In genomic region chr2:26594022-26594346, GRCm38 (mm10) we compare ENCODE assay signal across 10 mouse cellular contexts. TPM values are rescaled to one million over a fixed set of nuclear protein-coding genes. Genes with fewer than 3 reads are reported as not detected.
DNase-seq lines count a peak whose midpoint lies in the region; ATAC-seq and TF ChIP-seq lines count a peak whose summit lies in the region.
"Had no signal": no experiment of that assay in that cellular context is flagged by ENCODE, and none has a peak within 500 bp of the region (broad histone marks: within the 10 kb centered on the region; RNA-seq: fewer than 3 reads in every experiment).

No protein-coding gene starts in this region.

- H3K9ac ChIP-seq in hindbrain, postnatal 0 days (replicated peaks; ENCODE audit: low read length) = no peak overlapping the region
- H3K9ac ChIP-seq in hindbrain, embryonic 11.5 days (ENCODE audit: low read depth, low read length) = no peak overlapping the region
- no peak overlapping the region for H3K9ac ChIP-seq in ES-E14 (ENCODE audit: insufficient read depth, low read depth, low read length, poor library complexity, severe bottlenecking)
- H3K9ac ChIP-seq: embryonic facial prominence, embryonic 12.5 days had no signal

- DNase-seq in hindbrain, postnatal 0 days (ENCODE audit: low spot score) = peak; percentile 27
- DNase-seq in hindbrain, embryonic 11.5 days (ENCODE audit: low spot score) = no peak
- DNase-seq in ES-E14 (ENCODE audit: low read depth, low spot score) = peak; percentile 91
- DNase-seq in embryo, embryonic 10.5 days (ENCODE audit: low spot score) = peak; percentile 65
- peak; percentile 78 to 83 for DNase-seq in kidney, adult 8-10 months
- DNase-seq in lung, postnatal 25 days (ENCODE audit: low spot score) = peak; percentile 84
- peak; percentile 56 to 64 for DNase-seq in thymus, postnatal 36 days
- no peak for DNase-seq in cerebellum, adult 11 months

- ATAC-seq in hindbrain, postnatal 0 days = no peak
- ATAC-seq in hindbrain, embryonic 11.5 days (ENCODE audit: low FRiP score) = no peak

- 67% methylated on average over 9 of the region's 9 CpGs for WGBS in hindbrain, postnatal 0 days
- WGBS in hindbrain, embryonic 11.5 days = 72% methylated on average over 9 of the region's 9 CpGs

- no peaks in the 10 kb centered on the region for H3K27me3 ChIP-seq in hindbrain, postnatal 0 days (ENCODE audit: insufficient read depth, low read length)
- H3K27me3 ChIP-seq in hindbrain, embryonic 11.5 days (ENCODE audit: control insufficient read depth, insufficient read depth, low read length) = no peaks in the 10 kb centered on the region; the same call in 1 of the 2 replicates
- H3K27me3 ChIP-seq: embryonic facial prominence, embryonic 12.5 days had no signal

- no peak overlapping the region for H3K4me2 ChIP-seq in hindbrain, postnatal 0 days (ENCODE audit: low read depth, low read length)
- H3K4me2 ChIP-seq in hindbrain, embryonic 11.5 days (replicated peaks; ENCODE audit: low read depth, low read length) = no peak overlapping the region
- H3K4me2 ChIP-seq: embryonic facial prominence, embryonic 12.5 days had no signal

- no peak overlapping the region for H3K27ac ChIP-seq in hindbrain, postnatal 0 days
- no peak overlapping the region for H3K27ac ChIP-seq in hindbrain, embryonic 11.5 days (ENCODE audit: low read depth, low read length)
- no peak overlapping the region for H3K27ac ChIP-seq in ES-E14 (ENCODE audit: insufficient read depth, low read depth, low read length, poor library complexity, severe bottlenecking)
- H3K27ac ChIP-seq: embryonic facial prominence, embryonic 12.5 days; macrophage had no signal

- peak; percentile 40 for TF ChIP-seq CTCF in hindbrain, postnatal 0 days (IDR thresholded peaks at IDR 0.05; ENCODE audit: low read depth)

- no peaks in the 10 kb centered on the region for H3K4me1 ChIP-seq in hindbrain, postnatal 0 days (ENCODE audit: insufficient read depth, low read length)
- H3K4me1 ChIP-seq in hindbrain, embryonic 11.5 days (replicated peaks; ENCODE audit: control insufficient read depth, insufficient read depth, low read length) = no peaks in the 10 kb centered on the region
- H3K4me1 ChIP-seq in ES-E14 (ENCODE audit: control insufficient read depth in 2 of 2, insufficient read depth in 2 of 2, low read length in 2 of 2, poor library complexity in 1 of 2) = peaks cover 0 to 7% of the 10 kb centered on the region in 2 experiments; a peak in 1 of 4 replicates
- H3K4me1 ChIP-seq: embryonic facial prominence, embryonic 12.5 days had no signal

- in situ Hi-C loops in ES-E14 (cut with MboI; ENCODE audit: low sequenced_read_pairs in 2 of 2, unreplicated experiment in 2 of 2) = no loop called here

- H3K4me3 ChIP-seq in hindbrain, postnatal 0 days (ENCODE audit: low read length) = no peak overlapping the region
- H3K4me3 ChIP-seq in hindbrain, embryonic 11.5 days (ENCODE audit: low read depth, low read length) = no peak overlapping the region
- H3K4me3 ChIP-seq in ES-E14 (ENCODE audit: insufficient read depth in 1 of 2, low read depth in 1 of 2, low read length in 2 of 2, poor library complexity in 1 of 2, severe bottlenecking in 1 of 2) = no peak overlapping the region
- H3K4me3 ChIP-seq: embryonic facial prominence, embryonic 12.5 days had no signal

- no peaks in the 10 kb centered on the region for H3K9me3 ChIP-seq in hindbrain, postnatal 0 days (ENCODE audit: low read length)
- no peaks in the 10 kb centered on the region for H3K9me3 ChIP-seq in hindbrain, embryonic 11.5 days (ENCODE audit: control insufficient read depth, low read length)
- no peaks in the 10 kb centered on the region for H3K9me3 ChIP-seq in ES-E14 (ENCODE audit: control insufficient read depth, insufficient read depth, low read depth, low read length)
- H3K9me3 ChIP-seq: embryonic facial prominence, embryonic 12.5 days had no signal

- no peaks in the 10 kb centered on the region for H3K36me3 ChIP-seq in hindbrain, postnatal 0 days (ENCODE audit: insufficient read depth, low read length)
- no peaks in the 10 kb centered on the region for H3K36me3 ChIP-seq in hindbrain, embryonic 11.5 days (ENCODE audit: control insufficient read depth, insufficient read depth, low read length)
- H3K36me3 ChIP-seq in ES-E14 (ENCODE audit: control insufficient read depth, insufficient read depth, low read length, poor library complexity, severe bottlenecking) = peaks cover 37% of the 10 kb centered on the region

TF ChIP-seq in ES-E14, 5 proteins besides CTCF, POLR2A, EP300 and RAD21:
- TF ChIP-seq ZC3H11A (IDR thresholded peaks at IDR 0.05; ENCODE audit: borderline replicate concordance, low read depth, low read length) (peak; percentile 29; the same call in 1 of the 2 replicates), MAFK (IDR thresholded peaks at IDR 0.05; ENCODE audit: insufficient read depth, low read depth, low read length) (no peak)

RNA-seq across cellular contexts. Expression of gene Gm20532, which starts 7.5 kb away (rescaled TPM):
- total RNA-seq in hindbrain, postnatal 0 days (2014; rRNA removed) = not detected in 2 replicates
- polyA plus RNA-seq in hindbrain, postnatal 0 days (2015; fragmentation: Nextera tagmentation; extraction: Ambion mirVana) = not detected in 2 replicates
- not detected in 2 replicates for polyA plus RNA-seq in hindbrain, embryonic 11.5 days (2014; fragmentation: Nextera tagmentation; extraction: Ambion mirVana)
- total RNA-seq in ES-E14 (2012; rRNA removed) = not detected in 2 replicates
- polyA plus RNA-seq: embryonic facial prominence, embryonic 12.5 days had no signal

RNA-seq across cellular contexts. Expression of gene Agpat2, which starts 10.2 kb away (rescaled TPM):
- total RNA-seq in hindbrain, postnatal 0 days (2014; rRNA removed) = 12.2 and 13.9 TPM in 2 replicates
- polyA plus RNA-seq in hindbrain, postnatal 0 days (2015; fragmentation: Nextera tagmentation; extraction: Ambion mirVana) = 6.2 and 8.2 TPM in 2 replicates
- 7.3 and 7.5 TPM in 2 replicates for polyA plus RNA-seq in hindbrain, embryonic 11.5 days (2014; fragmentation: Nextera tagmentation; extraction: Ambion mirVana)
- 60.4 and 88.2 TPM in 2 replicates for total RNA-seq in ES-E14 (2012; rRNA removed)

RNA-seq across cellular contexts. Expression of gene Egfl7, which starts 14.2 kb away (rescaled TPM):
- 70.4 and 79.5 TPM in 2 replicates for total RNA-seq in hindbrain, postnatal 0 days (2014; rRNA removed)
- polyA plus RNA-seq in hindbrain, postnatal 0 days (2015; fragmentation: Nextera tagmentation; extraction: Ambion mirVana) = 74.8 and 76.5 TPM in 2 replicates
- polyA plus RNA-seq in hindbrain, embryonic 11.5 days (2014; fragmentation: Nextera tagmentation; extraction: Ambion mirVana) = 62.7 and 65.2 TPM in 2 replicates
- 104 and 156 TPM in 2 replicates for total RNA-seq in ES-E14 (2012; rRNA removed)

RNA-seq across cellular contexts. Expression of gene Fam69b, which starts 34.3 kb away (rescaled TPM):
- 289 and 302 TPM in 2 replicates for total RNA-seq in hindbrain, postnatal 0 days (2014; rRNA removed)
- 129 and 142 TPM in 2 replicates for polyA plus RNA-seq in hindbrain, postnatal 0 days (2015; fragmentation: Nextera tagmentation; extraction: Ambion mirVana)
- 38.4 and 45.5 TPM in 2 replicates for polyA plus RNA-seq in hindbrain, embryonic 11.5 days (2014; fragmentation: Nextera tagmentation; extraction: Ambion mirVana)
- 24.6 and 46.6 TPM in 2 replicates for total RNA-seq in ES-E14 (2012; rRNA removed)
- polyA plus RNA-seq: macrophage had no signal

Comparison
In these comparisons a context has a peak if more than half of its experiments do, and no peak if none do; other contexts are left out.
1. DNase-seq: peak in hindbrain, postnatal 0 days (single experiment), ES-E14 (single experiment), embryo, embryonic 10.5 days (single experiment), kidney, adult 8-10 months (2 of 2), lung, postnatal 25 days (single experiment) and thymus, postnatal 36 days (2 of 2); none in hindbrain, embryonic 11.5 days (single experiment) and cerebellum, adult 11 months (single experiment).